Mouse (Mus musculus): Measurements from ENCODE around the gene Cdk4.
A peak's percentile ranks its signal among the peaks of the same experiment; 100 is the strongest.

Gene Cdk4

DNA sequence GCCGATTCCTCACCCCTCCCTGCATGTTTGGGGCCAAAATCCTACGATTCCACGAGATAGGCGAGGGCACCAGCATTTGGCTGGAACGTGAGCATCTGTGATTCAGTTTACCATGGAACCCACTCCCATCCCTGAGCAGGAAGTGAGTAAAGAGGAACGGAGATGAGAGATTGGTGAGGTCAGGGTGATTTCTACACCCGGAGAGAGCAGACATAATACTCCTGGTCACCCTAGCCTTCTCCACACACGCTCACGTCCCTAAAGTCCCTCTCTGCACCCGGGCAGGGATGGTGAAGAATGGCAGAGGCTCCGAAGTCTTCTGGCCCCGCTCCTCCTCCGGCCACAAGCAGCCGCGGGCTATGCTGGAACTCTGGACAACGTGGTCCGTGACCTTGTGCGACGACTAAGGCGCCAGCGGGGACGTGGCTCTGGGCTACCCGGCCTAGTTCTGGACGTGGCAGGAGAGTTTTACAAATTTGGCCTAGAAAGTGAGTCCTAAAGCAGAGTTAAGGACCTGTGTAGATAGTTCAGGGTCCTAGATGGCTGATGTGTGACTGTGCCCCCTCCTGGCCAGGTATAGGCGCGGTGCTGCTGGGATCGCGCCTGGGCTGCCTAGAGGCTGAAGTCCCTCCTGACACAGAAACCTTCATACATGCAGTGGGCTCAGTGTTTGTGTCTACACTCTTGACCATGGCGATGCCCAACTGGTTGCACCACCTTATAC lies 13.8 kb upstream of the Cdk4 start:
- H3K27me3 ChIP-seq (ENCODE audit: insufficient read depth, low read length) = peaks cover 43% of the 10 kb centered on the region
- peaks cover 57% of the 10 kb centered on the region for H3K4me1 ChIP-seq (replicated peaks; ENCODE audit: low read depth, low read length)
- peak overlapping the region; percentile 64 for H3K4me3 ChIP-seq (replicated peaks; ENCODE audit: low read length)
- H3K9me3 ChIP-seq (ENCODE audit: low read length) = peaks cover 12% of the 10 kb centered on the region
- peaks cover 42% of the 10 kb centered on the region for H3K36me3 ChIP-seq (ENCODE audit: insufficient read depth, low read length)
- peak; percentile 18 for TF ChIP-seq CTCF (conservative IDR thresholded peaks at IDR 0.05; ENCODE audit: low read length)
- no peak for TF ChIP-seq POU5F1 (IDR thresholded peaks at IDR 0.05; ENCODE audit: borderline replicate concordance, low read length)

DNA sequence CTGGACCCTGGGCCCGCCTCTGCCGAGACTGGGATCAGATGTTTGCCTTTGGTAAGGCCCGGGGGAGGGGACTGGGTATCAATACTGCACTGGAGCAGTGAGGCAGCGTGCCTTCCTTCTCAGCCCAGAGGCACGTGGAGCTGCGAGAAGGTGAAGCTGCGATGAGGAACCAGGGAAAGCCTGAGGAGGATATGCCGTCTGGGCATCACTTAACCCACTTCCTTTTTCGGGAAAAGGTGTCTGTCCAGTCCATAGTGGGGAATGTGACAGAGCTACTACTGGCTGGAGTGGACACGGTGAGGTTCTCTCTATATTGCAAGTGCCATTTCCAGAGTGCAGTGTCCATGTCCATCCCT lies 13.2 kb upstream of the Cdk4 start:
- H3K4me3 ChIP-seq (replicated peaks; ENCODE audit: low read length) = peak overlapping the region; percentile 64
- TF ChIP-seq POU5F1 (IDR thresholded peaks at IDR 0.05; ENCODE audit: borderline replicate concordance, low read length) (no peak), CTCF (conservative IDR thresholded peaks at IDR 0.05; ENCODE audit: low read length) (no peak), NANOG (IDR thresholded peaks at IDR 0.05; ENCODE audit: borderline replicate concordance, low read length) (no peak)
- H3K4me1 ChIP-seq (replicated peaks; ENCODE audit: low read depth, low read length) = peaks cover 52% of the 10 kb centered on the region
- peaks cover 42% of the 10 kb centered on the region for H3K36me3 ChIP-seq (ENCODE audit: insufficient read depth, low read length)
- peaks cover 43% of the 10 kb centered on the region for H3K27me3 ChIP-seq (ENCODE audit: insufficient read depth, low read length)
- peaks cover 12% of the 10 kb centered on the region for H3K9me3 ChIP-seq (ENCODE audit: low read length)

GRCm38 (mm10) chr10:127054646-127055045 lies 8.7 kb upstream of the Cdk4 start:
- H3K4me1 ChIP-seq (replicated peaks; ENCODE audit: low read depth, low read length) = peaks cover 54% of the 10 kb centered on the region
- H3K27me3 ChIP-seq (ENCODE audit: insufficient read depth, low read length) = peaks cover 35% of the 10 kb centered on the region
- peaks cover 42% of the 10 kb centered on the region for H3K36me3 ChIP-seq (ENCODE audit: insufficient read depth, low read length)
- H3K4me3 ChIP-seq (replicated peaks; ENCODE audit: low read length) = no peak overlapping the region
- peaks cover 12% of the 10 kb centered on the region for H3K9me3 ChIP-seq (ENCODE audit: low read length)
- TF ChIP-seq POU5F1 (IDR thresholded peaks at IDR 0.05; ENCODE audit: borderline replicate concordance, low read length) (no peak), CTCF (conservative IDR thresholded peaks at IDR 0.05; ENCODE audit: low read length) (peak; percentile 12; the same call in 1 of the 2 replicates)

DNA sequence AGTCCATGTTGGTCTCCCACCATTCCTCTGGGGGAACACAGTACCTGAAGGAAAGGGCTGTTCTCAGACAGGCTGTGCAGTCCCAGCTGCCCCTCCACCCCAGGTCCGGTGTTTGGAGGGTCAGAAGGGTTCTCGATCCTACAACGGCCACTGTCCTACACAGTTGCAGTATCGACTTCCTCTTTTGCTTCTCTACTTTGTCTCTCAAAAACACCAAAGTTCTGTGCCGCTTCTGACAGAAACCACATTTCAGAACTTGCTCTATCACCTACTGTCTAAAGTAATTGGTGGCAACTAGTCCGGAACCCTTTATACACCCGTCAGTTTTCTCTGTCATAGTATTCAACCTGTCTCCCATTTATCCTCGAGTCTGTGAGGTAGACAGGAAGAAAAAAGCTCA lies 7.9 kb upstream of the Cdk4 start:
- TF ChIP-seq POU5F1 (IDR thresholded peaks at IDR 0.05; ENCODE audit: borderline replicate concordance, low read length) (no peak), CTCF (conservative IDR thresholded peaks at IDR 0.05; ENCODE audit: low read length) (no peak), NANOG (IDR thresholded peaks at IDR 0.05; ENCODE audit: borderline replicate concordance, low read length) (no peak)
- Histone ChIP-seq H3K36me3 (ENCODE audit: insufficient read depth, low read length) (peaks cover 42% of the 10 kb centered on the region), H3K27me3 (ENCODE audit: insufficient read depth, low read length) (peaks cover 28% of the 10 kb centered on the region), H3K9me3 (ENCODE audit: low read length) (peaks cover 8% of the 10 kb centered on the region), H3K4me3 (replicated peaks; ENCODE audit: low read length) (no peak overlapping the region), H3K4me1 (replicated peaks; ENCODE audit: low read depth, low read length) (peaks cover 49% of the 10 kb centered on the region)

- no peaks in the 10 kb centered on the region for H3K9me3 ChIP-seq (ENCODE audit: low read length)
- peaks cover 17% of the 10 kb centered on the region for H3K27me3 ChIP-seq (ENCODE audit: insufficient read depth, low read length)
- TF ChIP-seq NANOG (IDR thresholded peaks at IDR 0.05; ENCODE audit: borderline replicate concordance, low read length) (no peak), CTCF (conservative IDR thresholded peaks at IDR 0.05; ENCODE audit: low read length) (no peak), POU5F1 (IDR thresholded peaks at IDR 0.05; ENCODE audit: borderline replicate concordance, low read length) (no peak)
- H3K36me3 ChIP-seq (ENCODE audit: insufficient read depth, low read length) = peaks cover 42% of the 10 kb centered on the region
- H3K4me3 ChIP-seq (replicated peaks; ENCODE audit: low read length) = peak overlapping the region; percentile 23; the same call in 1 of the 2 replicates
- peaks cover 59% of the 10 kb centered on the region for H3K4me1 ChIP-seq (replicated peaks; ENCODE audit: low read depth, low read length)
Measured at GRCm38 (mm10) chr10:127056490-127056889, 6.8 kb upstream of the Cdk4 start.

DNA sequence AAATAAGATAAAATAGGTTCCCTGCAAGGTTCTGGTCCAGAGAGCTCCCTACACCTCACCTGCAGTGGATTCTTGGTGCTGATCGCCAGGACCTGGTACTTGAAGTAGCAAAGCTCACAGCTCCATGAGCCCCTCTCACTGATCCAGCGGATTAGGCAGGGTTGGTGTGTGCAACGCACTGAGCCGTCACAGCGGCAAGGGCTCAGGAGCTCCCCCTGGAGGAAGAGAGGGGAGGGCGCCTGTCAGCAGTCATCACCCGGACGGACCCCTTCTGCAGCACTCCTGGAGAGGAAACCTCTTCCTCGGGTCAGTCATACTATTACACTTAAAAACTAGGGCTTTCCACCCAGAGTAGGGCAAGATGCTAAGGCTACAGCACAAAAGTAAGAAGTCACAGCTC lies 5.2 kb upstream of the Cdk4 start:
- TF ChIP-seq POU5F1 (IDR thresholded peaks at IDR 0.05; ENCODE audit: borderline replicate concordance, low read length) = no peak
- TF ChIP-seq CTCF (conservative IDR thresholded peaks at IDR 0.05; ENCODE audit: low read length) = peak; percentile 97
- Histone ChIP-seq H3K36me3 (ENCODE audit: insufficient read depth, low read length) (peaks cover 42% of the 10 kb centered on the region), H3K9me3 (ENCODE audit: low read length) (no peaks in the 10 kb centered on the region), H3K4me1 (replicated peaks; ENCODE audit: low read depth, low read length) (peaks cover 73% of the 10 kb centered on the region), H3K4me3 (replicated peaks; ENCODE audit: low read length) (peak overlapping the region; percentile 58), H3K27me3 (ENCODE audit: insufficient read depth, low read length) (peaks cover 13% of the 10 kb centered on the region)

DNA sequence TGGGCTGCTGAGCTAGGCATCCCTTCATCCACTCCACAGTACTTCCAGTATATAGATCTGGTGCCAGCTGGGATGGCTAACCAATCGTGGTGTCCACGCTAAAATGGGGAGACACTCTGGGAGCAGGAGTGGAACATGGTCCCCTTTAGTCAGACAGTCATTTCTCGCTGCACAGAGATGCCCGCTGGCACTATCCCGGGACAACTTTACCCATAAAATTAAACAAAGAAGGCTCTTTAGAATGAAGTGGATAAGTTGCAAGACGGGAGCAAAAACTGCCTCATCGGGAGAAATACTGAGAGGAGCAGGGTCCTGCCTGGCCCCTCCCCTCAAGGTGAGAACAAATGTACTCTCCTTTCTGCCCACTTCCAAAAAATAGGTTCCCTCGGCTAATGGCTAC lies 4.6 kb upstream of the Cdk4 start:
- Histone ChIP-seq H3K27me3 (ENCODE audit: insufficient read depth, low read length) (peaks cover 13% of the 10 kb centered on the region), H3K36me3 (ENCODE audit: insufficient read depth, low read length) (peaks cover 42% of the 10 kb centered on the region), H3K4me1 (replicated peaks; ENCODE audit: low read depth, low read length) (peaks cover 70% of the 10 kb centered on the region), H3K9me3 (ENCODE audit: low read length) (no peaks in the 10 kb centered on the region), H3K4me3 (replicated peaks; ENCODE audit: low read length) (peak overlapping the region; percentile 58)
- TF ChIP-seq POU5F1 (IDR thresholded peaks at IDR 0.05; ENCODE audit: borderline replicate concordance, low read length) (no peak), NANOG (IDR thresholded peaks at IDR 0.05; ENCODE audit: borderline replicate concordance, low read length) (no peak), CTCF (conservative IDR thresholded peaks at IDR 0.05; ENCODE audit: low read length) (no peak)

- Histone ChIP-seq H3K36me3 (ENCODE audit: insufficient read depth, low read length) (peaks cover 39% of the 10 kb centered on the region), H3K27me3 (ENCODE audit: insufficient read depth, low read length) (peaks cover 13% of the 10 kb centered on the region), H3K9me3 (ENCODE audit: low read length) (no peaks in the 10 kb centered on the region), H3K4me3 (replicated peaks; ENCODE audit: low read length) (peak overlapping the region; percentile 85), H3K4me1 (replicated peaks; ENCODE audit: low read depth, low read length) (peaks cover 69% of the 10 kb centered on the region)
- TF ChIP-seq NANOG (IDR thresholded peaks at IDR 0.05; ENCODE audit: borderline replicate concordance, low read length) (no peak), POU5F1 (IDR thresholded peaks at IDR 0.05; ENCODE audit: borderline replicate concordance, low read length) (no peak)
Measured at GRCm38 (mm10) chr10:127059174-127059967, 4.0 kb upstream of the Cdk4 start.

Data from E14TG2a.4 (cell line).